Mouse (Mus musculus) midbrain, embryonic 12.5 days (tissue): ENCODE measurements around the gene Aqr. TPM values are rescaled to one million over a fixed set of nuclear protein-coding genes. Genes with fewer than 3 reads are reported as not detected.

Source experiments
- ATAC-seq: fragments of 200-750 bp; cut with Nextera tagmentation; 2 replicates; pipeline ENCODE4 v1.8.0; 2017; ENCODE audit warnings: low read depth, moderate TSS enrichment, moderate library complexity; ENCODE audit not compliant: low FRiP score
- H3K27ac ChIP-seq: fragments of 300-500 bp; sonication (generic); replicated peaks from 2 replicates; pipeline ENCODE4 v1.5.1; 2016; ENCODE audit warnings: mild to moderate bottlenecking
- H3K27me3 ChIP-seq: fragments of 300-500 bp; sonication (generic); 2 replicates; pipeline ENCODE4 v1.6.1; 2016; ENCODE audit warnings: mild to moderate bottlenecking
- H3K36me3 ChIP-seq: fragments of 300-500 bp; sonication (generic); 2 replicates; pipeline ENCODE4 v1.6.1; 2016
- H3K4me1 ChIP-seq: fragments of 300-500 bp; sonication (generic); 2 replicates; pipeline ENCODE4 v1.6.1; 2016
- H3K4me2 ChIP-seq: fragments of 300-500 bp; sonication (generic); replicated peaks from 2 replicates; pipeline ENCODE4 v1.6.1; 2016; ENCODE audit warnings: mild to moderate bottlenecking, moderate library complexity
- H3K4me3 ChIP-seq: fragments of 300-500 bp; sonication (generic); 2 replicates; pipeline ENCODE4 v1.5.1; 2016; ENCODE audit warnings: mild to moderate bottlenecking
- H3K9ac ChIP-seq: fragments of 300-500 bp; sonication (generic); replicated peaks from 2 replicates; pipeline ENCODE4 v1.6.1; 2016; ENCODE audit warnings: mild to moderate bottlenecking, moderate library complexity
- H3K9me3 ChIP-seq: fragments of 300-500 bp; sonication (generic); 2 replicates; pipeline ENCODE4 v1.6.1; 2016; ENCODE audit warnings: mild to moderate bottlenecking
- WGBS: fragments of 180-500 bp; shearing (Covaris S2); methylation state at CpG from one replicate; pipeline ENCODE4 v1.1.7; 2016; 5-methylcytosine and 5-hydroxymethylcytosine counted together
- polyA plus RNA-seq: library from polyadenylated mRNA; unstranded; fragments of >200 nt; fragmentation: Nextera tagmentation; extraction: Ambion mirVana; gene quantifications from 2 replicates; pipeline ENCODE4 v1.2.1, GENCODE M21; 2016

The Aqr gene
- polyA plus RNA-seq, 1 experiment from 2014 or later, result 55.8 TPM

DNA sequence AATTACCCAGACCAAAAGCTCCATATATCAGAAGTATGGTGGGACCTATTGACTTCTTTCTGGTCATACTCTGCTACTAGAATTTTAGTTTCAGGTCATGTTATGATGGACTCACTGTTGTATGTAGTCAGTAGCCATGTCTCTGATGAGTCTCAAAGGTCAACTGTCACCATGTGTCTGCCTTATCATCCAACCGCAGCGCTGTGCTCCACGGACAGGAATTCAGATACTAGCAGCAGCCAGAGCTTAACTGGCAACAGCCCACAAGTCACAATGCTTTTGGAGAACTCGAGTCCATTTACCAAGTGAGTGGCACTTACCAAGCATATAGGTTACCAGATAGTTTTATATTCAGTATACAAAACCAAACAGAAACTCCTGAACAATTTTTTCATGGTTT, 89.2 kb downstream of the Aqr start:
- Histone ChIP-seq H3K27me3 (no peaks in the 10 kb centered on the region), H3K36me3 (peaks cover 39% of the 10 kb centered on the region), H3K4me1 (0 out of 2 replicates have a peak, but pooled peaks cover 4% of the 10 kb centered on the region), H3K4me2 (no peak overlapping the region), H3K9ac (no peak overlapping the region), H3K27ac (no peak overlapping the region), H3K9me3 (no peaks in the 10 kb centered on the region), H3K4me3 (no peak overlapping the region)
- ATAC-seq, result no peak
- WGBS, result 95% methylated on average over 4 of the region's 4 CpGs

DNA sequence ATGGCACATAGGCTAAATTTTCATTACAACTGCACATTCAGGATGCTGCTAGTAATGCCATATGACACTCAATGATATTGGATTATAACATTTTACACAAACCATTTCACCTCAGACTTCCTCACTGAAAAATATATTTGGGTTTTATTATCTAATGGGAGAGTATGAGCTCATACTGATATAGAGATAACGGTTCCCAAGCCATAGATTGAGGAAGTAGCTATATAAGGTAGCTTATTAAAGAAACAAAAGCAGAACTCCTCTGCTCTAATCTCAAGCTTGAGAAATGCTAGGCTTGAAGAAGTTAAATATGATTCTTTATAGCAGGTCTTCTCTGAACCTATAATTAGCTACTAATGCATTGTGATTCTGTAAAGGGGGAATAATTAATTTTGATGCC, 90.3 kb downstream of the Aqr start:
- Histone ChIP-seq H3K4me2 (no peak overlapping the region), H3K9me3 (no peaks in the 10 kb centered on the region), H3K27me3 (no peaks in the 10 kb centered on the region), H3K27ac (no peak overlapping the region), H3K4me3 (no peak overlapping the region), H3K9ac (no peak overlapping the region), H3K4me1 (0 out of 2 replicates have a peak, but pooled peaks cover 4% of the 10 kb centered on the region), H3K36me3 (peaks cover 28% of the 10 kb centered on the region)
- ATAC-seq, result no peak
- 90% methylated on average over 1 of the region's 1 CpGs for WGBS

- WGBS, result 96% methylated on average over 5 of the region's 5 CpGs
- Histone ChIP-seq H3K4me2 (no peak overlapping the region), H3K36me3 (peaks cover 18% of the 10 kb centered on the region), H3K4me1 (0 out of 2 replicates have a peak, but pooled peaks cover 4% of the 10 kb centered on the region), H3K27me3 (no peaks in the 10 kb centered on the region), H3K27ac (no peak overlapping the region), H3K9me3 (no peaks in the 10 kb centered on the region), H3K9ac (no peak overlapping the region), H3K4me3 (no peak overlapping the region)
- no peak for ATAC-seq
Measured at GRCm38 (mm10) chr2:114095348-114095747, 91.5 kb downstream of the Aqr start.

GRCm38 (mm10) chr2:114094696-114095095, 92.1 kb downstream of the Aqr start:
- WGBS, result 93% methylated on average over 1 of the region's 1 CpGs
- Histone ChIP-seq H3K27ac (no peak overlapping the region), H3K36me3 (peaks cover 11% of the 10 kb centered on the region; the same call in 1 of the 2 replicates), H3K27me3 (no peaks in the 10 kb centered on the region), H3K4me2 (no peak overlapping the region), H3K9ac (no peak overlapping the region), H3K4me3 (no peak overlapping the region), H3K4me1 (0 out of 2 replicates have a peak, but pooled peaks cover 4% of the 10 kb centered on the region), H3K9me3 (no peaks in the 10 kb centered on the region)
- ATAC-seq, result no peak

DNA sequence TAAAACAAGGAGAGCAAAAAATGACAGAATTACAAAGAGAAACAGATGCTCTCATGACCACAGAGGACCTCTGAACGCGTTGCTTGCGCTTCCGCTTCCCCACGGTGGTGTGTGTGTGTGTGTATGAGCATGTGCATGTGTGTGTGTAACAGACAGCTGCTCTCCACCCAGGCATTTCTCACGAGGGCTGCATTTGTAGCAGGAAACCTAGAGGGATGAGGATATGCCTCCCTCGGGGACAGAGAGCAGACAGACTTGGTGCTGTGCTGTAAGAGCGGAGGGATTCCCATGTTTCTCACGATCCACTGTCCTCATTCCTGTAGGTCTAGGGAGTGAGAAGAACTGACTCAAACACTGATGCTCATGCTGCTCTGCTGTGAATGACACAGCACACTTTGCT, 93.2 kb downstream of the Aqr start:
- Histone ChIP-seq H3K27ac (no peak overlapping the region), H3K4me3 (no peak overlapping the region), H3K9ac (no peak overlapping the region), H3K4me1 (0 out of 2 replicates have a peak, but pooled peaks cover 4% of the 10 kb centered on the region), H3K27me3 (no peaks in the 10 kb centered on the region), H3K4me2 (no peak overlapping the region), H3K9me3 (no peaks in the 10 kb centered on the region), H3K36me3 (0 out of 2 replicates have a peak, but pooled peaks cover 3% of the 10 kb centered on the region)
- no peak for ATAC-seq
- WGBS, result 78% methylated on average over 9 of the region's 9 CpGs

- ATAC-seq, result no peak
- Histone ChIP-seq H3K27ac (no peak overlapping the region), H3K36me3 (no peaks in the 10 kb centered on the region), H3K4me3 (no peak overlapping the region), H3K9me3 (no peaks in the 10 kb centered on the region), H3K27me3 (no peaks in the 10 kb centered on the region), H3K4me1 (0 out of 2 replicates have a peak, but pooled peaks cover 4% of the 10 kb centered on the region), H3K9ac (no peak overlapping the region), H3K4me2 (no peak overlapping the region)
- 89% methylated on average over 3 of the region's 3 CpGs for WGBS
Measured at GRCm38 (mm10) chr2:114089862-114090261, 97.0 kb downstream of the Aqr start.

DNA sequence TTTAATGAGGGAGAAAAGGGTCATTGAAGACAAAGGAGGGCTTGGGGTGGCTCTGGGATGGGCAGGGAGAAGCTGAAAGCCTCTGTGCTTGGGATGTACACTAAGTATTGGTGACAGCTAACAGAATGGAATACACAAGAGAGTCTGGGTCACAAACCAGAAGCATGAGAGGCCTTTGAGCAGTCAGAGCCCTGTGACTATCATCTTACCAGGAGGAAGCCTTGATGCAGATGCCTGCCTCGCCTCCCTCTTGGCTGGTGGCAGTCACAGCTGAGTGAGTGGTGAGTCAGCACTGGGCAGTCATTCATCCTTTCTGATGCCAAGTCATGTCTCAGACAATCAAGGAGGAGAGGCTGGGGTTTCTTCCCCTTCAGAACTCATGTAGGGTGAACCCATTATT, 99.6 kb downstream of the Aqr start:
- H3K27ac ChIP-seq, result no peak overlapping the region
- no peak for ATAC-seq
- no peaks in the 10 kb centered on the region for H3K36me3 ChIP-seq
- no peaks in the 10 kb centered on the region for H3K4me1 ChIP-seq
- H3K9ac ChIP-seq, result no peak overlapping the region
- no peak overlapping the region for H3K4me3 ChIP-seq
- no peak overlapping the region for H3K4me2 ChIP-seq
- no peaks in the 10 kb centered on the region for H3K9me3 ChIP-seq
- H3K27me3 ChIP-seq, result no peaks in the 10 kb centered on the region
- 75% methylated on average over 1 of the region's 1 CpGs for WGBS

DNA sequence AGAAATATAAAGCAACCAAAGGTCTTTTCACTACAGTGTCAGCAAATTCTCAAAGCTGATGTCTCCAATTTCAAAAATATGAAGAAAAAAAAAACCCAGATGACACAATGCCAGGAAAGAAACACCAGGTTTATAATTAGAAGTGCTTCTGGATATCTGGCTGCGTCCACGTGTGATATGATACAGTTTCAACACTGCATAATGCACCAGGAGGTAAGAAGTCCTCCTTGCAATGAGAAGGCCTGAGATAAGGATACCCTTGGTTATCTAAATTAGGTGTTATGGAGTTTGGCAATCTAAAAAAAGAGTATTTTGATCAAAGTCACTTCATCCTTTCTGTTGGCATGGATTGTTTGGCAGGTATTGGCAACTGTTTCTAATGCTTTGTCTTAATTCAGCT, 114.9 kb downstream of the Aqr start:
- no peak for ATAC-seq
- no peaks in the 10 kb centered on the region for H3K9me3 ChIP-seq
- no peak overlapping the region for H3K9ac ChIP-seq
- no peaks in the 10 kb centered on the region for H3K4me1 ChIP-seq
- H3K36me3 ChIP-seq, result no peaks in the 10 kb centered on the region
- H3K4me3 ChIP-seq, result no peak overlapping the region
- H3K27me3 ChIP-seq, result no peaks in the 10 kb centered on the region
- 94% methylated on average over 2 of the region's 2 CpGs for WGBS
- no peak overlapping the region for H3K27ac ChIP-seq
- no peak overlapping the region for H3K4me2 ChIP-seq

- no peak for ATAC-seq
- no peak overlapping the region for H3K4me3 ChIP-seq
- no peaks in the 10 kb centered on the region for H3K27me3 ChIP-seq
- H3K4me2 ChIP-seq, result no peak overlapping the region
- H3K4me1 ChIP-seq, result no peaks in the 10 kb centered on the region
- WGBS, result 83% methylated on average over 3 of the region's 3 CpGs
- H3K36me3 ChIP-seq, result no peaks in the 10 kb centered on the region
- no peak overlapping the region for H3K27ac ChIP-seq
- H3K9me3 ChIP-seq, result no peaks in the 10 kb centered on the region
- H3K9ac ChIP-seq, result no peak overlapping the region
Measured at GRCm38 (mm10) chr2:114066226-114066625, 120.6 kb downstream of the Aqr start.

- ATAC-seq, result no peak
- 74% methylated on average over 2 of the region's 2 CpGs for WGBS
- H3K4me3 ChIP-seq, result no peak overlapping the region
Measured at GRCm38 (mm10) chr2:114064004-114064403, 122.8 kb downstream of the Aqr start.

GRCm38 (mm10) chr2:114060071-114060591, 126.7 kb downstream of the Aqr start:
- peaks cover 8% of the 10 kb centered on the region; the same call in 1 of the 2 replicates for H3K4me1 ChIP-seq
- no peak overlapping the region for H3K4me2 ChIP-seq
- H3K9ac ChIP-seq, result no peak overlapping the region
- no peaks in the 10 kb centered on the region for H3K9me3 ChIP-seq
- WGBS, result 38% methylated on average over 6 of the region's 6 CpGs
- no peaks in the 10 kb centered on the region for H3K27me3 ChIP-seq
- no peak overlapping the region for H3K27ac ChIP-seq
- H3K4me3 ChIP-seq, result no peak overlapping the region
- 0 out of 2 replicates have a peak, but pooled peaks have one; percentile 36 for ATAC-seq
- H3K36me3 ChIP-seq, result no peaks in the 10 kb centered on the region

More at GRCm38 (mm10) chr2:114064004-114064403, 122.8 kb downstream of the Aqr start:
- no peak overlapping the region for H3K4me2 ChIP-seq
- no peak overlapping the region for H3K9ac ChIP-seq
- H3K4me1 ChIP-seq, result no peaks in the 10 kb centered on the region
- H3K27ac ChIP-seq, result no peak overlapping the region
- no peaks in the 10 kb centered on the region for H3K9me3 ChIP-seq
- H3K36me3 ChIP-seq, result no peaks in the 10 kb centered on the region
- H3K27me3 ChIP-seq, result no peaks in the 10 kb centered on the region

DNA sequence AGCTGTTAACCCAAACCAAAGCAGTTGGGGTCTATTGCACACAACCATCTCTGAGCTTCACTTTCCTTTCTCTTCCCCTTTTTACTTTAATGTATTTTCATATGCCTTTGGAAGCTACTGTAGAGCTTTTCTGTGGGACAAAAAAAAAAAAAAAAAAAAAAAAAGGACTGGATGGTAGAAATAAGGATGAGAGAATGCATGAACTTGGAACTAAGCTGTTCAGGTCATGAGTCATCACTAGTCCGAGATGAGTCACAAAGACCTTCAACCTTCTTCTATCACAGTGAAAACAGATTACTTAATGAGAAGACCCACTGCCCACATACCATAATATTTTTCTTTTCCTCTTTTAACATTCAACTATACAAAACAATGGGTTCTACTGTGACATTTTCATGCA, 127.2 kb downstream of the Aqr start:
- no peak overlapping the region for H3K9ac ChIP-seq
- no peak overlapping the region for H3K4me2 ChIP-seq
- no peak overlapping the region for H3K4me3 ChIP-seq
- ATAC-seq, result no peak
- H3K27me3 ChIP-seq, result no peaks in the 10 kb centered on the region
- H3K9me3 ChIP-seq, result no peaks in the 10 kb centered on the region
- H3K27ac ChIP-seq, result no peak overlapping the region
- 64% methylated on average over 1 of the region's 1 CpGs for WGBS
- peaks cover 8% of the 10 kb centered on the region; the same call in 1 of the 2 replicates for H3K4me1 ChIP-seq
- no peaks in the 10 kb centered on the region for H3K36me3 ChIP-seq
